Mouse (Mus musculus) olfactory bulb, adult 2 months (tissue): ENCODE data around the gene Dll4.

Experiments
- CTCF ChIP-seq: fragments of 200-500 bp; IDR thresholded peaks from 2 replicates; pipeline ENCODE4 v1.5.1; 2012; ENCODE audit warnings: low read depth, mild to moderate bottlenecking, low read length, moderate library complexity; ENCODE audit not compliant: insufficient read depth
- POLR2A ChIP-seq: fragments of 200-500 bp; IDR thresholded peaks from 2 replicates; pipeline ENCODE4 v1.6.1; 2012; ENCODE audit warnings: mild to moderate bottlenecking, low read depth, low read length, moderate library complexity; ENCODE audit not compliant: insufficient read depth

DNA sequence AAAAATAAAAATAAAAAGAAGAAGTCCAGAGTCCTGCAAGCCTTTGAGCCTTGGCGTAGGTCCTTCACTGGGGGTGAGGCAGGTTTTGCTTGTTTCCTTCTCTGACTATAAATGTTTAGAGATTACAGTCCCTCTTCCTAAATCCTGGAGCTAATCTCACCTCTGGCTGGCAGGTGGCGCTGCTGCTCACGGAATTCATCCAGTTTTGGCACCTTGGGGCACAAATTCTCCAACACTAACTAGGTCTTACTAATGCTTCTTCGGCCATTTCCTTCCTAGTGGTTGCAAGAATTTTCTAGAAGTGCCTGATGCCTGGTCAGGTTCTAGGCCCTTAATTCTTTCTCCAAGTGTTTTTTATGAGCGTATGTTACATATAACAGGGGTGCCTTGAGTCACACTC is 27.3 kb upstream of the Dll4 start:
- no peak for TF ChIP-seq POLR2A
- TF ChIP-seq CTCF = peak; percentile 43; the same call in 1 of the 2 replicates
